Mouse (Mus musculus): ENCODE measurements at regions not wholly inside any gene's neighbourhood (a gene's known extent, or its start where the extent isn't known, plus 50 kb on each side); places are given as distances from the start of the nearest gene placed in this dataset.

DNA sequence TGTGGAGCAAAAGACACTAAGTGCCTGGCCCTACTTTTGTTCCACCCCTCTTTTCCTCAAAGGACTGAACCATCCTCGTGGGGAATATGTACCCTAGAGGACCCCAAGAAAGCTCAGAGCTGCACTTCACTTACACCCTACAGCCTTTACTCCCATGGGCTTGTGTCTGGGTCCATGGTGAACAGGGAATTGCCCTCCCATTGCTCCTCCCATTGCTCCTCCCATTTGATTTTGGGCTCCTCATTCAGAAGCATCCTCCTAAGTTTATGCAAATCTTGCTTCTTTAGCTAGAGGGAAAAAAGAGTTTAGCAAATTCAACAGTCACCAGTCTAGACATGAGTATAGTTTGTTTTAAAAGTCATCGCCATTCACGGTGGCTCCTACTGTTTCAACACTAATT lies 142.1 kb downstream of the Rnd3 start:
- no peak for TF ChIP-seq CTCF (IDR thresholded peaks at IDR 0.05; ENCODE audit: control insufficient read depth, insufficient read depth, insufficient replicate concordance, low read depth, low read length)
- no peak for TF ChIP-seq POLR2A (IDR thresholded peaks at IDR 0.05; ENCODE audit: control insufficient read depth, low read depth, low read length)

All from testis, adult 2 months (tissue).